Mouse (Mus musculus) c-Kit-negative CD71-positive TER-119-positive erythroid progenitor cells, embryonic 14.5 days (primary cell): ENCODE measurements around the gene Sh3rf1.

Experiments
- DNase-seq: peaks from one replicate; pipeline ENCODE4 v3.0.0-alpha.2; 2013; ENCODE audit warnings: low read depth, low spot score

Sh3rf1 gene

GRCm38 (mm10) chr8:61223729-61224379 is at the start of gene Sh3rf1:
Sh3rf1 (plus strand) TSS chr8:61223872.
- DNase-seq, result no peak

- no peak for DNase-seq
These were observed 49.7 kb upstream of the Sh3rf1 start for GRCm38 (mm10) chr8:61173921-61174492.

DNA sequence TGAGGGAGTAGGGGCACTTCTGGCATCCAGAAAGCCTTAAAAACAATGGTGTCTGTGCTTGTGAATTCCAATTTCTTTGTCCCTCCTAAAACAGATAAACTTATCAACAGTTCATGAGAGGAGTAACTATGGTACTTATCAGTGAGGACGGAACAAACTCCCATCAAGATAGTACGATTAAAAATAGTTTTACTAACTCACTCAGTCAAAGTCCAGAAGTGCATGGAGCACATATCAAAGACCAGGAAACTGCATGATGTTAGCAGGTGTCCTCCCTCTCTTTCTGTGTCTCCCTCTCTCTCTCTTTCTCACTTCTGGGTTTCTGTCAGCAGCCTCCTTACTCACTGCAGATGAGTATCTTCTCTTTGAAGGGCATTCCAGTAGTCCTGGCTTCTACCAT is 47.8 kb upstream of the Sh3rf1 start:
- no peak for DNase-seq

- DNase-seq, result no peak
These were observed 45.7 kb upstream of the Sh3rf1 start for GRCm38 (mm10) chr8:61177680-61178593.

GRCm38 (mm10) chr8:61178594-61179140 is 45.0 kb upstream of the Sh3rf1 start:
- no peak for DNase-seq

- DNase-seq, result no peak
These were observed 42.1 kb upstream of the Sh3rf1 start for GRCm38 (mm10) chr8:61181592-61181991.

- DNase-seq, result no peak
These were observed 41.7 kb upstream of the Sh3rf1 start for GRCm38 (mm10) chr8:61182020-61182419.

GRCm38 (mm10) chr8:61185274-61186198 is 38.1 kb upstream of the Sh3rf1 start:
- DNase-seq, result no peak

DNA sequence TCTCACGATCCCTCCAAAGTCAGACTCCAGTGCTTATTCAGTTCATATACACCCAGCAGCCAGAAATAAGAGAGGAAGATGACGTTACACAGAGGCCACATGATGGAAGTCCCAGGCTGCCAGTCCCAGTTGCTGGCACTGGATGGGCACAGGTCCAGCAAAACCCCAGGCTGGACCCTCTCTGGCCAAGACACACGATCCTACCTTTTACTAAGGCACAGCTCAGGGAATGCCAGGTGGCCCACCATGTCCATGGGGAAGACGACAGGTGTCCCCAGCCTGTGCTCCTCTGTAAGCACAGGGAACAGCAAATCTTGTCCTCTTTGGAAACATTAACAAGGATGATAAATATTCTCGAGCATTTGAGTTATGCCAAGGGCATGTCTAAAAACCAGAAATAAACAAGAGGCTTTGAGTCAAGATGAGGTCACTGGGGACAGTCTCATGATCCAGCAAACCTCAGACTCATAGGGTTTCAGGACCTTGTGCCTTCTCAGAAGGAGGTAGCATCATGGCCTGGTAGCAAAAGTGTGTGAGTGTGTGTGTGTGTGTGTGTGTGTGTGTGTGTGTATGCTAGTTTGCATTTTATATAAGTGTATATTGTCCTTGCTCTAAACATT is 29.3 kb upstream of the Sh3rf1 start:
- DNase-seq, result no peak

DNA sequence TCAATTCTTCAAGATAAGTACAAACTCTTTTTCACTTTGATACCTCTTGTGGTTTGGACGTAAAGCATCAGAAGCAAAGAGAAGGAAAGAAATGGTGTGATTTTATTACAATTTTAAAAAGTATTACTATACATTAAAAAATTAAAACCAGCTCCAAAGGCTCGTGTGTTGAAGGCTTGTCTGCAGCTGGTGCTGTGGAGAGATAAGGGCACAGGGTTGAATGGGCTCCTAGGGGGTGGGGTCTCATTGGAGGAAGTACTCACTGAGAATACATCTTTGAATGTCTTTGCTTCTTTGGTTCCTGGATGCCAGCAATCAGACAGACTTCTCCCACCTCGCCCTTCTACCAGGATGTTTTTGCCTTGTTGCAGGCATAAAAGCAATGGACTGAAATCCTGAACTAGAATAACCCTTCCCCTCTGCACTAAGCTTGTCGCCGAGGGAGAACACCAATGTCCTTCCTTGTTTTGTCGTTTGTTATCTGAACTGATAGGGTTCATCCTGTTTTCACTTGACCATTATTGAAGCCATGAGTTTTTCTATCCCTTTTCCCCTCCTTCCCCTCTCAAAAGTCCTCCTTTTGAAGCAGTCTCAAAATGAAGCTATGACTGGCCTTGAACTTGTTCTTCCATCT is 23.3 kb upstream of the Sh3rf1 start:
- DNase-seq, result no peak

DNA sequence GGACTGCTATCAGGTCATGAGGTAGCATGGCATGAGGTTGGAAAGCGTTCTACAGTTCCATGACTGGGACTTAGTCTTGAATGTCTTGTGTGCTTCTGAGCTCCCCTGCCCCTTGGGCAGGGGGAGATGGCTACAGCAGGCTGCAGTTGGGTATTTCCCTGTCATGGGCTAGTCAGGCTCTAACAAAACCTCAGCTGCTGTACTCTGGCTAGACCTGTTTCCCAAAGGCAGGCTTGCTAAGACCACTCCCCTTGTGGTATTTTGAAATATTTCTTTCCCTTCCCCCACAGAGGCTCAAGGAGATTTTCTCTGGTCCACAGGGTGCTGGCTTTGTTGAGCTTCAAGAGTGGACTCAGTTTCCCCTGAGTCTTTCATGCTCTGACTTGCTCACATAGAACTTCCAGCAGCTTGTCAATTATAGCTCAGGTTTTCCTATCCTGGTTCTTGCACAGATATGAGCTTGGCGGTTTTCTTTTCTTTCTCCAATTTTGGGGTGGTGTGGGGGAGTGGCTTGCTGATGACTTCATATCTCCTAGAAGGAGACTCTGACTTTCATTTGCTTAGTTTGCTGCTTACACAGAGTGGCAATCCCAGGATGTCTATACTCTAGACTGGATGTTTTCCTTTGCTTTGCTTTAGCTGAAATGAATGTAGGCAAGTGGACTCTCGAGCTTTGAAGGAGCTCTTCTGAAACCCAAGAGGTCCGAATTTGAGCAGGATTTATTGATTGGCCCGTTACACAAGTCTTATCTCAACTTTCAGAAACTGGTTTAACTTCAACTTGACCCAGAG is 20.4 kb upstream of the Sh3rf1 start:
- no peak for DNase-seq

DNA sequence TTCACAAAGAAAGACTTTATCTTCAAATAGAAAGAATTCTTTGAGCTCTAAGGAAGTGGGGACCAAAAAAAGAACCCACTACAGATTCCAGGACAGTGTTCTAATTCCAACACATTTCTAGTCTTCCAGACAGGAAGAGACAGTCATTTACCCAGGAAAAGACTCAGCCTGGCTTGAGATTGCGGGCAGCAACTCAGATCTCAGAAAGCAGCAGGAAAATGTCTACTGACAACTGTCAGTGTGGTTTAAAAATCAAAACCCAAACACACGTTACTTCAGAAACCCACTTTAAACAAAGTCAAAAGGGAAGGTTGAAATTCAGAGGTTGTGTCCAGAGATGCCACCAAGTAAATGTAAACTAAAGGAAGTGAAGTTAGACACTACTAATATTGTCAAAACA is 16.8 kb upstream of the Sh3rf1 start:
- DNase-seq, result no peak

GRCm38 (mm10) chr8:61207636-61208035 is 16.0 kb upstream of the Sh3rf1 start:
- DNase-seq, result no peak

- DNase-seq, result no peak
These were observed 15.0 kb upstream of the Sh3rf1 start for GRCm38 (mm10) chr8:61208719-61209118.

DNA sequence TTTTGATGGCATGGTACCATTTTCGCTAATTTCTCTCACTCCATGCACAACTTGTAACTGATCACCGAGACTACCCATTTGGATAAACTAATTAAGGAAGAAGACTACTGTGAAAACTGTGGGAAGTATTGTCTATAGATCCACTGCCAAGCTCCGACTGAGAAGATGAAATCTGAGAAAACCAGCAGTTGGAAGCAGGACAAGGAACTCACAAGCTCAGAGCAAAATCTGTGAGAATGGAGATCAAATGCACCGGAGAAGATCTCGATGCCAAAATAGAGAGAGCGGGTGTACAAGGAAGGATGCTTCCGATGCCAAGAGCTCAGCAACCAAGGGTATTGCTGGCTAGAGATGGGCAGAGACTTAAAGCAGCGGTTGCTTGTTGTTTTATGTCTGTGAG is 12.8 kb upstream of the Sh3rf1 start:
- no peak for DNase-seq

DNA sequence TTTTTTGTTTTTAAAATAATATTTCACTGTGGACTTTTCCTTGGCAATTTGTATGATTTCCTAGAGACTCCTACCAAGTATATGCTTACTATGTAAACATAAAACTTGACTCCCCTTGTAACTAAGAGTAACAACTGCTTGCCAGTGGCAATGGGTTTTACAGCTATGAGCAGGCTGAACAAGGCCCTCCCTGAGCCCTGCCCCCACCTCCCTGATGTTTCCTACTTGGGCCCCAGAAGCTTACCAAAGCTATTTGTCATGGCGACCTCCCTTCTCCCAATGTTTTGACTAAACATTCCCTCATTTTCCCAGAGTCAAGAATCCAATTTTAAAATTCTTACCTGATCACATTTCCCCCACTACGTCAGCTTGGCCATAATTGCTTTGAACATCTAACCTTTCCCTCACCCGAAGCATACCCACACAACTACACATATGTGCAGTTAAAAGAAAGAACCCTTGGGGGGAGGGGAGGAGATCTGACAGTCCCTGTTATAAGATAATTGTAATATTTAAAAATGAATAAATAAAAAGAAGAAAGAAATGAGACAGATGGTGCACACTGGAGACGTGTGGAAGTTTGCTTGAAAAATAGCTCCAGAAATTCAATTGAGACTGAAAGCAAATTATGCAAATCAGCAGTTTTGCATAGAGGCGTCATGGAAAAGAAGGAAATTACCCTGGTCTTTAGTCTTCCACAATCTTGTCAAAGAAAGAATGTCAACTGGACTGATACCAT is 8.4 kb upstream of the Sh3rf1 start:
- no peak for DNase-seq

DNA sequence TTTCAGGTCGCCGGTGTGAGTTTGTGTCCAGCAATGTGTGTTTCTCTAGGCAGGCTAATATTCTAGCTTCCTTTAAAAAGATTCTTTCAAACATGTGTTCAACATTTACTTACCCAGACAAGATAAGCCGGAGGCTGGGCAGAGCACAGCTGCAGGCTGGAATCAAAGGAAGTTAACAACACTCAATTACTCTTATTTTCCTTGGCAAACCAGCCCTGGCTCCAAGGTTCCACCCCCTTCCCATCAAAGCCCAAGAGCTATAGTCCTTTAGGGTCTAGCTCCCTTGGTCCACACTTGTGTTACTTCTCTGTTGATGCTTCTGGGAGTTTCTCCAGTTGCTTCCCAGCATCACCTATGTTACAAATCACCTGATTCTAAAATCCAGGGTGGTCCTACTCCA is 6.7 kb upstream of the Sh3rf1 start:
- no peak for DNase-seq

GRCm38 (mm10) chr8:61217426-61217825 is 6.2 kb upstream of the Sh3rf1 start:
- DNase-seq, result no peak

DNA sequence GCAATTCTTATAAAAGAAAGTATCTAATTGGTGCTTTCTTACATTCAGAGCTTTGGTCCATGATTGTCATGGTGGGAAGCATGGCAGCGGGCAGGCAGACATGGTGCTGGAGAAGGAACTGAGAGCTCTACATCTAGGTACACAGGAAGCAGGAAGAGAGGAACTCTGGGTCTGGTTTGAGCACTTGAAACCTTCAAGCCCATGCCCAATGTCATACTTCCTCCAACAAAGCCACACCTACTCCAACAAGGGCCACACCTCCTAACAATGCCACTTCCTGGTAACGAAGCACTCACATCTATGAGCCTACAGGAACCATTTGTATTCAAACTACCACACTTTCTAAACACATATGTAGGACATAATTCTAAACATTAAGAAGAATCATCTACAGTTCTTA is 5.2 kb upstream of the Sh3rf1 start:
- no peak for DNase-seq
